ENCODE assay signal across 13 mouse cellular contexts in the genomic region with DNA sequence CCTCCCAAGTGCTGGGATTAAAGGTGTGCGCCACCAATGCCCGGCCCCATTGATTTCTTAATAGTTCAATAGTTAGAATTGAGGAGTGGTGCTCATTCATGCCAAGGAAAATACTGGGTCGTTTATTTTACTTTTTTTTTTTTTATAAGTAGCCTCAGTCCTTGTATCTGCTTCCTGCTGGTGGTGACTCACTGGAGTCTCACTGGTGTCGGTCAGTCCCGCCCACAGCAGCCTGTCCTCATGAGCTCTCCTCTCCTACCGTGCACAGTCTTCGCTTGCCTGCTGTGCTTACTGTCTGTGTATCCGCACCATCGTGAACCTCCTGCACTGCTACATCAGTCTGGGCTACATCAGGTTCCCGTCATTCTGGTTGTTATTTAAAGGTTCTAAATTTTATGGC. TPM values are rescaled to one million over a fixed set of nuclear protein-coding genes. Genes with fewer than 3 reads are reported as not detected.
A peak's percentile ranks its signal among the peaks of the same experiment; 100 is the strongest.
DNase-seq lines count a peak whose midpoint lies in the region; ATAC-seq lines count a peak whose summit lies in the region.
"Had no signal": no experiment of that assay in that cellular context is flagged by ENCODE, and none has a peak within 500 bp of the region (broad histone marks: within the 10 kb centered on the region; RNA-seq: fewer than 3 reads in every experiment).

No protein-coding gene starts in this region.

- H3K9me3 ChIP-seq in lung, embryonic 16.5 days (ENCODE audit: control insufficient read depth, low read length) = no peaks in the 10 kb centered on the region
- H3K9me3 ChIP-seq: embryonic facial prominence, embryonic 13.5 days; stomach, embryonic 15.5 days had no signal

- no peak overlapping the region for H3K9ac ChIP-seq in lung, embryonic 16.5 days (ENCODE audit: low read length)
- H3K9ac ChIP-seq: embryonic facial prominence, embryonic 13.5 days; hindbrain, embryonic 14.5 days; stomach, embryonic 15.5 days had no signal

- H3K27ac ChIP-seq in lung, embryonic 16.5 days (ENCODE audit: low read length) = no peak overlapping the region
- H3K27ac ChIP-seq: embryonic facial prominence, embryonic 13.5 days; hindbrain, embryonic 14.5 days; stomach, embryonic 15.5 days had no signal

- no peaks in the 10 kb centered on the region for H3K4me1 ChIP-seq in lung, embryonic 16.5 days (replicated peaks; ENCODE audit: control insufficient read depth, insufficient read depth, low read length)
- H3K4me1 ChIP-seq: embryonic facial prominence, embryonic 13.5 days; stomach, embryonic 15.5 days had no signal

- WGBS in lung, embryonic 16.5 days = 77% methylated on average over 10 of the region's 10 CpGs

- H3K36me3 ChIP-seq in lung, embryonic 16.5 days (ENCODE audit: control insufficient read depth, insufficient read depth, low read length) = peaks cover 39% of the 10 kb centered on the region

- H3K27me3 ChIP-seq in lung, embryonic 16.5 days (ENCODE audit: control insufficient read depth, insufficient read depth, low read depth, low read length) = no peaks in the 10 kb centered on the region
- H3K27me3 ChIP-seq: embryonic facial prominence, embryonic 13.5 days; stomach, embryonic 15.5 days had no signal

- H3K4me2 ChIP-seq in lung, embryonic 16.5 days (ENCODE audit: low read depth, low read length) = no peak overlapping the region
- H3K4me2 ChIP-seq: embryonic facial prominence, embryonic 13.5 days; hindbrain, embryonic 14.5 days; stomach, embryonic 15.5 days had no signal

- peak; percentile 71; the same call in 1 of the 2 replicates for ATAC-seq in cerebellum, adult (ENCODE audit: insufficient number of reproducible peaks, low FRiP score, low TSS enrichment)
- 0 out of 2 replicates have a peak, but pooled peaks have one; percentile 31 for ATAC-seq in lung, embryonic 16.5 days (ENCODE audit: low read depth)
- ATAC-seq: activated CD4-positive, CD25-positive, alpha-beta regulatory T cell, adult 4 months had no signal

- DNase-seq in cerebellum, postnatal 10 days = no peak
- DNase-seq in lung, postnatal 14 days = no peak
- peak; percentile 80 for DNase-seq in brain, adult 2 months (ENCODE audit: low read depth, low spot score)
- DNase-seq in lung, postnatal 36 days = peak; percentile 52
- DNase-seq in thymus, adult 18-20 months = no peak
- DNase-seq in layer of hippocampus, postnatal 10 days (ENCODE audit: low spot score in 2 of 2) = no peak
- DNase-seq: B cell, adult 2 months had no signal

- no peak overlapping the region for H3K4me3 ChIP-seq in lung, embryonic 16.5 days (ENCODE audit: low read length)
- H3K4me3 ChIP-seq: embryonic facial prominence, embryonic 13.5 days; stomach, embryonic 15.5 days had no signal

RNA-seq across cellular contexts. Expression of gene Larp4b, which starts 46.5 kb away (rescaled TPM):
- polyA plus RNA-seq in lung, embryonic 16.5 days (2015; fragmentation: Nextera tagmentation; extraction: Ambion mirVana) = 31.6 and 31.9 TPM in 2 replicates
- 10 to 100 TPM; 95.8 to 98.1 TPM for total RNA-seq in layer of hippocampus, postnatal 10 days (2021)

Comparison
In these comparisons a context has a peak if more than half of its experiments do, and no peak if none do; other contexts are left out.
1. DNase-seq: peak in brain, adult 2 months (single experiment) and lung, postnatal 36 days (single experiment); none in cerebellum, postnatal 10 days (0 of 2), lung, postnatal 14 days (single experiment), thymus, adult 18-20 months (0 of 2) and layer of hippocampus, postnatal 10 days (0 of 2).